Mouse (Mus musculus): ENCODE measurements around the gene Myh15. TPM values are rescaled to one million over a fixed set of nuclear protein-coding genes. Genes with fewer than 3 reads are reported as not detected.
"Not testable (repeated sequence)": the region's sequence is repeated elsewhere in the genome, so short reads cannot be mapped to it uniquely, and the experiment has no call there.

Gene Myh15
- total and polyA plus RNA-seq, 3 experiments: not detected

DNA sequence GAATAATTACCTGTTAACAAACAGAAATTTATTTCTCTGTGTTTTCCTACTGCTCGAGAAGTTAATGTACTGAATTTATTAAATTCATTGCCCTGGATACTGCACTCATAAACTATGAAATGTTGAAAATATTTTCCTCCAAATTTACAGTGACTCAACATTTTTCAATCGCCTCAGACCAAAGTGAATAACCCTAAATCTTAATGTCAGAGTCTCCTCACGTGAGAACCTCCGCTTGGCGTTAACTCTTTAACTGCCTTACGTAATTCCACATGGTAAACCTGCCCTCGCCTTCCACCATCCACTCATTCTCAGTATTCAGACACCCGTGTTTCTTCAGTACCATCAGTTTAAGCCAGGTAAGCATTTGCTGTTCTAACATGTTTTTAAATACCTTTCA is 166.4 kb downstream of the Myh15 start:
- TF ChIP-seq CHD1 (IDR thresholded peaks at IDR 0.05; ENCODE audit: low read depth, low read length): no peak
- H3K4me1 ChIP-seq (ENCODE audit: control insufficient read depth in 1 of 2, insufficient read depth in 2 of 2, low read length in 2 of 2): no peaks in the 10 kb centered on the region
- H3K27me3 ChIP-seq (ENCODE audit: control insufficient read depth in 1 of 2, insufficient read depth in 2 of 2, low read length in 2 of 2): no peaks in the 10 kb centered on the region
- no peaks in the 10 kb centered on the region for H3K36me3 ChIP-seq (ENCODE audit: control insufficient read depth in 1 of 2, insufficient read depth in 2 of 2, low read length in 2 of 2)
- H3K27ac ChIP-seq (ENCODE audit: control insufficient read depth, low read depth, low read length): no peak overlapping the region
- no peak overlapping the region for H3K9ac ChIP-seq (ENCODE audit: control insufficient read depth, low read depth, low read length, poor library complexity, severe bottlenecking)
- no peaks in the 10 kb centered on the region for H3K9me3 ChIP-seq (replicated peaks; ENCODE audit: insufficient read depth, low read length)
- DNase-seq (ENCODE audit: low read depth, low spot score): no peak
- H3K4me3 ChIP-seq (ENCODE audit: control insufficient read depth in 1 of 2, insufficient read depth in 1 of 2, low read depth in 2 of 2, low read length in 2 of 2): no peak overlapping the region
- H3K79me2 ChIP-seq (ENCODE audit: control insufficient read depth, insufficient read depth, low read length, poor library complexity): no peaks in the 10 kb centered on the region

DNA sequence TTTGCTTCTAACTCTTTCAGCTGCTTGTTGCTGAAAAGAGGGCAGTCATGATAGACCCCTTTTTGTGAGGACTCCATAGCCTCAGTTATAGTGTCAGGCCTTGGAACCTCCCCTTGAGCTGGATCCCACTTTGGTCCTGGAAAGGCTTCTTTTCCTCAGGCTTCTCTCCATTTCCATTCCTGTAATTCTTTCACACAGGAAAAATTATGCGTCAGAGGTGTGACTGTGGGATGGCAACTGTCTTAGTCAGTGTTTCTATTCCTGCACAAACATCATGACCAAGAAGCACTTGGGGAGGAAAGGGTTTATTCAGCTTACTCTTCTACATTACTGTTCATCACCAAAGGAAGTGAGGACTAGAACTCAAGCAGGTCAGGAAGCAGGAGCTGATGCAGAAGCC is 186.2 kb downstream of the Myh15 start:
- H3K9me3 ChIP-seq (replicated peaks; ENCODE audit: insufficient read depth, low read length); H3K27me3 ChIP-seq (ENCODE audit: control insufficient read depth in 1 of 2, insufficient read depth in 2 of 2, low read length in 2 of 2); H3K9ac ChIP-seq (ENCODE audit: control insufficient read depth, low read depth, low read length, poor library complexity, severe bottlenecking): not testable (repeated sequence)

More for the DNA sequence above, 186.2 kb downstream of the Myh15 start:
- DNase-seq (ENCODE audit: low read depth, low spot score); H3K79me2 ChIP-seq (ENCODE audit: control insufficient read depth, insufficient read depth, low read length, poor library complexity); H3K36me3 ChIP-seq (ENCODE audit: control insufficient read depth in 1 of 2, insufficient read depth in 2 of 2, low read length in 2 of 2); H3K27ac ChIP-seq (ENCODE audit: control insufficient read depth, low read depth, low read length); H3K4me1 ChIP-seq (ENCODE audit: control insufficient read depth in 1 of 2, insufficient read depth in 2 of 2, low read length in 2 of 2); H3K4me3 ChIP-seq (ENCODE audit: control insufficient read depth in 1 of 2, insufficient read depth in 1 of 2, low read depth in 2 of 2, low read length in 2 of 2): not testable (repeated sequence)

Other genes starting within 250 kb of the Myh15 start
- not detected in 2 replicates for gene Retnlb, start 240.6 kb upstream of the Myh15 start, total RNA-seq (2012; rRNA removed)
- not detected for gene Retnlb, start 240.6 kb upstream of the Myh15 start, polyA plus RNA-seq (2012; ENCODE audit: insufficient read depth in 1 of 2, insufficient read length in 2 of 2, low read depth in 1 of 2, low replicate concordance in 2 of 2, missing spikeins in 1 of 2)
- gene Retnla, start 214.9 kb upstream of the Myh15 start, total RNA-seq (2012; rRNA removed): not detected in 2 replicates
- gene Retnla, start 214.9 kb upstream of the Myh15 start, polyA plus RNA-seq (2012; ENCODE audit: insufficient read depth in 1 of 2, insufficient read length in 2 of 2, low read depth in 1 of 2, low replicate concordance in 2 of 2, missing spikeins in 1 of 2): not detected
- not detected in 2 replicates for gene Retnlg, start 184.9 kb upstream of the Myh15 start, total RNA-seq (2012; rRNA removed)
- gene Retnlg, start 184.9 kb upstream of the Myh15 start, polyA plus RNA-seq (2012; ENCODE audit: insufficient read depth in 1 of 2, insufficient read length in 2 of 2, low read depth in 1 of 2, low replicate concordance in 2 of 2, missing spikeins in 1 of 2): not detected
- 22.4 and 28.1 TPM in 2 replicates for gene Dzip3, start 63.3 kb upstream of the Myh15 start, total RNA-seq (2012; rRNA removed)
- gene Dzip3, start 63.3 kb upstream of the Myh15 start, polyA plus RNA-seq (2012; ENCODE audit: insufficient read depth in 1 of 2, insufficient read length in 2 of 2, low read depth in 1 of 2, low replicate concordance in 2 of 2, missing spikeins in 1 of 2): 10 to 100 TPM in 1 of 2 experiments, not detected in 1; 22.8 TPM
- gene Cip2a, start 63.3 kb upstream of the Myh15 start, total RNA-seq (2012; rRNA removed): 22.4 and 24.6 TPM in 2 replicates
- 10 to 100 TPM in 1 of 2 experiments, not detected in 1; 52.6 TPM for gene Cip2a, start 63.3 kb upstream of the Myh15 start, polyA plus RNA-seq (2012; ENCODE audit: insufficient read depth in 1 of 2, insufficient read length in 2 of 2, low read depth in 1 of 2, low replicate concordance in 2 of 2, missing spikeins in 1 of 2)